Mouse (Mus musculus): ENCODE results near the gene Uhrf1.

The Uhrf1 gene

GRCm38 (mm10) chr17:56275842-56276480 lies 27.2 kb upstream of the Uhrf1 start:
- no peak for DNase-seq (ENCODE audit: low spot score in 2 of 2)

- peak; percentile 80 to 85 for DNase-seq (ENCODE audit: low spot score in 2 of 2)
Measured at GRCm38 (mm10) chr17:56276643-56277566, 26.2 kb upstream of the Uhrf1 start, which contains the start of gene Ticam1. Ticam1 (minus strand) TSS chr17:56276786.

- DNase-seq (ENCODE audit: low spot score in 2 of 2): no peak
Measured at GRCm38 (mm10) chr17:56277567-56277893, 25.6 kb upstream of the Uhrf1 start.

DNA sequence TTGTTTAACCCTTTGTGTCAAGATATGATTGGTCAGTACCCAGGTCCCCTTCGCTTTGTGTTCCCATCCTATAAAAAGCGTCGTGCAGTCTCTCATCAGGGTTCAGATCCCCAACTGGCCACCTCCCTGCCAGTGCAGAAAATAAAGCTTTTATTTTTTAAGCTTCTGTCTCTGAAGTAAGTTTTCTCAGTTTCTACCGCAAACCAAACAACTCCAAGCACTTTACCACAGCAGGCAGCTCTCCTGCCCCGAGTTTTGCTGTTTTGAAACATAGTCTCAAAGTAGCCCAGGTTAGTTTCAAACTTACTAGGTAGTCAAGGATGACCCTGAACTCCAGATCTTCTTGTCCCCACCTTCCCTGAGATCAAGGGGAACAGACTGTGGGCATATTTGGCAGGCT lies 24.8 kb upstream of the Uhrf1 start:
- DNase-seq (ENCODE audit: low spot score in 2 of 2): no peak

GRCm38 (mm10) chr17:56279481-56280155 lies 23.5 kb upstream of the Uhrf1 start:
- DNase-seq (ENCODE audit: low spot score in 2 of 2): no peak

GRCm38 (mm10) chr17:56281193-56281592 lies 21.9 kb upstream of the Uhrf1 start:
- DNase-seq (ENCODE audit: low spot score in 2 of 2): no peak

DNA sequence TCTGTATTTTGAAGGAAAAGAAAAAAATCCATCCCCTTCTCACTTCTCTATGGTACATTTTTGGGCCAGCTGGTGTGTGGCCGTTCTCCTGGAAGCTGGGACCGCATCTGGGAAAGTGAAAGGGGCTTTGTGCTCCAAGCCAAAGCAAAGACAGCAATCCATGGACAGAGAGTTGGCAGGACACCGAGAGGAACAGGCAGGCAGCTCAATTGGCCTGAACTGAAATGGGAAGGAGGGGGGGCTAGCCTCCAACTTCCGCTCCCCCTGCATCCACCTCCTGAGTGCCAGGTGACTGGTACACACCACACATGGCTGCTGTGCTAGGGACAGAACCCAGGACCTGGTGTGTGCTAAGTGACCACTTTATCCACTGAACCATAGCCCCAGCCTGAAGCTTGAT lies 20.3 kb upstream of the Uhrf1 start:
- no peak for DNase-seq (ENCODE audit: low spot score in 2 of 2)

DNA sequence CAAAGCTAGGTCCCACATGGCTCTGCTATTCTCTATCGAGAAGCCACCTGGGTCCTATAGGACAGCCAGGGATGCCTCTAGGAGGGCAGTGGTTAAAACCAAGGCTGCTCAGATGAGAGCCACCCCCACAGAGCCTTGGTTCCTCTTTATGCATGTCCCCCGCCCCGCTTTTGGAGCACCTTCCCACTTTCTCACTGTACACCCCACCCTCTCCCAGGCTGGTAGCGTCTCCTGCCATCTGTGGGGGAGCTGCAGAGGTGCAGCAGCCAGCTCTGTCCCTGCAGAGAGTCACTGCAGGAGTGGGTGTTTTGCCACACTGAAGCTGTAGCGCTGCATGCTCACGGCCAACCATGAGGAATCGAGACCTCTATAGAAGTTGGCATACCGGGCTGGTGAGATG lies 19.8 kb upstream of the Uhrf1 start:
- no peak for DNase-seq (ENCODE audit: low spot score in 2 of 2)

GRCm38 (mm10) chr17:56285995-56286394 lies 17.1 kb upstream of the Uhrf1 start:
- no peak for DNase-seq (ENCODE audit: low spot score in 2 of 2)

DNA sequence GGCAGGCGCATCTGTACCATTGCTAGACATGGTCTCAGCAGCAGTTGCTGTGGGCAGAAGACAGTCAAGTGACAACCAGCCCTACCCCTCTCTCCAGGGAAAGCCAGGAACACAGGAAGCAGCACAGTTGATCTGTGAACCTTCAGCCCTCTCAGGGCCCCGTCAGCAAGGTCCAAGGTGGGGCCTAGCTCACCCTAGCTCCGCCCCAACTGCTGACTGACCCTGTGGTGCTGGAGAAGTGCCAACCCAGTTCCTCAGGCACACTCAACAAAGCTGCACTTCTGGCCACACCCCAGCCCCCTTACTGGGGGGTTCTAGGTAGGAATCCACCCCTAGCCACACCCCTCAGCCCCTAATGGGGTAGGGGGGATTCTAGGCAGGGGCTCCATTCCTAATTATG lies 15.3 kb upstream of the Uhrf1 start:
- peak; percentile 58 to 71 for DNase-seq (ENCODE audit: low spot score in 2 of 2)

DNA sequence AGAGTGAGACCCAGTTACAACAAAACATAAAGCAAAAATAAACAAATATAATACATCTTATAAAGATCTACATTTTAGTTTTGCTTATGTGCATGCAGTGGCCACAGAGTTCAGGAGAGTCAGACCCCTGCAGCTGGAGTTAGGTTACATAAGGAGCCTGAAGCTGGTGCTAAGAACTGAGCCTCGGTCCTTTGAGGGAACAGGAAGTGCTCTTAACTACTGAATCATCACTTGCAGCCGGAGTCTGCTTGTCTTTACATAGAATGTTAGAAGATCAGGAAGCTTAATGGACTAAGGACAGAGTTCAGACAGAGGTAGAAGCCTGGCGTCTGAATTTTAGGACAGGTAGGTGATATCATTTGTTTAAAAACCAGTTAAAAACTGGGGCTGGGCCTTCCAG lies 14.3 kb upstream of the Uhrf1 start:
- DNase-seq (ENCODE audit: low spot score in 2 of 2): no peak

- DNase-seq (ENCODE audit: low spot score in 2 of 2): no peak
Measured at GRCm38 (mm10) chr17:56289371-56290331, 13.5 kb upstream of the Uhrf1 start.

- peak; percentile 93 to 97 for DNase-seq (ENCODE audit: low spot score in 2 of 2)
Measured at GRCm38 (mm10) chr17:56290388-56291170, 12.5 kb upstream of the Uhrf1 start.

DNA sequence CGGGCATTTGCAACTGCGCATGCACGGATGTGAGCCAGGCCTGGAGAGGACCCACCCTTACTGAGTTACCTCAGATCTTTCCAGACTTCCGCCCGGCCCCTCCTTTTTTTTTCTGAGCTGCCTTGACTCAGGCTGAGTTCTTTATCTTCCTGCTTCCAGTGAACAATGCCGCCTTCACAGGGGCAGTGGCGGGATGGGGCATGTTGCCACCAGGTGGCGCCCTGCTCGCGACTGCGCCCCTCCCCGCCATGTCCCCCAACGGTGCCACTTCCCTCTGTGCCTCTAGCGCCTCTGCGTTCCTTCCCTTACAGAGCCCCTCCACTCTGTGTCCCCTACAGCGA lies 12.0 kb upstream of the Uhrf1 start:
- DNase-seq (ENCODE audit: low spot score in 2 of 2): peak; percentile 90 to 96

DNA sequence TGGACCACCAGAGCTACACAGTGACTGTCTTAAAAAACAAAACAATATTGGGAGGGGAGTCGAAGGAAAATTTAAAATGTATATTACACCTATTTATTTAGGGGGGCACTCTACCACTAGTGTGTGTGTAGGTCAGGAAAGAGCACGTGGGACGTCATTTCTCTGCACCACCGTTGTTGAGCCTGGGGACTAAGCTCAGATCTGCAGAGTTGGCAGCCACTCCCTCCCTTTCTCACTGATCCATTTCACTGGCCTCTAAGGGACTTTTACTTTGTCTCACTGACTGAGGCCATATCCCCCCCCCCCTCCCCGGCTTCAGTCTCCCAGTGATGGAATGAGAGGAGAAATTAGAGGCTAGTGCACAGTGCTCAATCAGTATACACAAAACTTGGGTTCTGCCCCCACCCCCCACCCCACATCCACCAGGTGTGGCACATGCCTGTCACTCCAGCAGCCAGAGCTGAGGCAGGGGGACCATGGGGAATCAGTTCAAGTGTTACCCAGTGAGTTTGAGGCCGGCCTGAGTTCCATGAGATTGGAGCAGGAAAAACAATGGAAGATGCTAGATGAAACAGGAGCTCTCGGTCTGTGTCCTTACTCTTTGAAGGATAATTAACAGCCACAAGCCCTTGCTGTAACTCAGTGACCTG lies 11.2 kb upstream of the Uhrf1 start:
- DNase-seq (ENCODE audit: low spot score in 2 of 2): no peak

- no peak for DNase-seq (ENCODE audit: low spot score in 2 of 2)
Measured at GRCm38 (mm10) chr17:56292531-56293222, 10.4 kb upstream of the Uhrf1 start, which contains the start of gene Plin3. Plin3 (minus strand) TSS chr17:56292873.

- no peak for DNase-seq (ENCODE audit: low spot score in 2 of 2)
Measured at GRCm38 (mm10) chr17:56293291-56293690, 9.8 kb upstream of the Uhrf1 start.

GRCm38 (mm10) chr17:56294241-56294640 lies 8.9 kb upstream of the Uhrf1 start:
- no peak for DNase-seq (ENCODE audit: low spot score in 2 of 2)

GRCm38 (mm10) chr17:56296201-56296600 lies 6.9 kb upstream of the Uhrf1 start:
- no peak for DNase-seq (ENCODE audit: low spot score in 2 of 2)

DNA sequence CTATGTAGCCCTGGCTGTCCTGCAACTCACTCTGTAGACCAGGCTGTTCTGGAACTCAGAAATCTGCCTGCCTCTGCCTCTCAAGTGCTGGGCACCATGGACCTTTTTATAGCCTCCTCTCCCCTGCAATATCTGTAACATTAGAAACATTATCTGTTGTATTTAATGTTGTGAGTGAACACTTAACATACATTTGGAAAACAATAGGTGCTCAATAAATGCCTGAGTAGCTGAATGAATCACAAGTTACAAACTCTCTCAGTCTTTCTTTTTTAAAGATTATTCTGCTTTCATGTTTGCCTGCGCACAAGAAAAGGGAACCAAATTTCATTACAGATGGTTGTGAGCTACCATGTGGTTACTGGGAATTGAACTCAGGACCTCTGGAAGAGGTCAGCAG lies 4.9 kb upstream of the Uhrf1 start:
- no peak for DNase-seq (ENCODE audit: low spot score in 2 of 2)

Measured in spleen, postnatal 4 days (tissue).